Mouse (Mus musculus): ENCODE measurements around the gene Cox7a1. TPM values are rescaled to one million over a fixed set of nuclear protein-coding genes. Genes with fewer than 3 reads are reported as not detected.
A peak's percentile ranks its signal among the peaks of the same experiment; 100 is the strongest.

Cox7a1 gene
- polyA plus RNA-seq, 1 experiment = 5.2 TPM

DNA sequence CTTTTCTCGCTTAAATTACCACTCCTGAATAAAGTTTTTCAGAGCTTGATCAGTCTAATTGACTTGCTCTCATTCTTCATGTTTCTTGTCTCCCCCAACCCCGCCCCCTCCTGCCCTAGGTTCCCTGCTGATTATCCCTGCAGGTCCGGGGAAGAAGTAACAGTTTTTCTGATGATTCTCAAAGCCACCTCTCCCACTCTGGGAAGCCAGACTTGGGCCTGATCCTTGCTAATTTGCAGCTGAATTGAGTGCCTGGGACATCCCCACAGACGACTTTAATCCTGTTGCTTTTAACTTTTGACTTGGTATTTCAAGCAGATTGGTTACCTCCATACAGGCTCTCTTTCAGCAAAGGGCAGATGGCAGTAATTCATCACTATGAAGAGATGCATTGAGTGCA is 27.1 kb downstream of the Cox7a1 start:
- Histone ChIP-seq H3K4me1 (ENCODE audit: control insufficient read depth, insufficient read depth, low read length) (no peaks in the 10 kb centered on the region), H3K36me3 (ENCODE audit: control insufficient read depth, insufficient read depth, low read length) (no peaks in the 10 kb centered on the region), H3K27ac (ENCODE audit: control insufficient read depth, insufficient read depth, low read depth, low read length) (peak overlapping the region; percentile 32; the same call in 1 of the 2 replicates), H3K4me3 (ENCODE audit: control insufficient read depth, low read depth, low read length) (no peak overlapping the region), H3K27me3 (ENCODE audit: control insufficient read depth, insufficient read depth, low read length) (no peaks in the 10 kb centered on the region)
- TF ChIP-seq POLR2A (IDR thresholded peaks at IDR 0.05; ENCODE audit: control insufficient read depth, low read depth, low read length) (no peak), CTCF (IDR thresholded peaks at IDR 0.05; ENCODE audit: control insufficient read depth, insufficient read depth, insufficient replicate concordance, low read depth, low read length) (no peak)

DNA sequence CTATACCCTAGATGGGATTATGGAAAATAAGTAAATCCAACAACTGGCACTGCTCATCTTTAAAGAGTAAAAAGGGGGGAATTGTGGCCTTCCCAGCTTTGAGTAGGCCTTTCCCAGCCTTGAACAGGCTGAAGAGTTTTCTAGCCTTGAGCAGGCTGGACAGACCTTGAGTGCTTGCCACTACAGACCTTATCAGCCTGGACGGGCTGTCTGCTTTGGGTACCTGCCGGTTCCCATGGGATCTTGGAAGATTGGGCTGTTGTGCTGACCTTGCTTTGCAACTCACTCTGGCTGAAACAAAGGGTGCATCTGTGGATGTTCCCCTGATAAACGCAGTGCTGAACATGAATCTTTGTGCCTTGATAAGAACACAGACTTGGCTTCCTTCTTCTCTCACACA is 29.9 kb downstream of the Cox7a1 start:
- no peak for TF ChIP-seq POLR2A (IDR thresholded peaks at IDR 0.05; ENCODE audit: control insufficient read depth, low read depth, low read length)
- no peak for TF ChIP-seq CTCF (IDR thresholded peaks at IDR 0.05; ENCODE audit: control insufficient read depth, insufficient read depth, insufficient replicate concordance, low read depth, low read length)
- H3K27ac ChIP-seq (ENCODE audit: control insufficient read depth, insufficient read depth, low read depth, low read length) = no peak overlapping the region; the same call in none of the 2 replicates
- peaks cover 6% of the 10 kb centered on the region for H3K4me1 ChIP-seq (ENCODE audit: control insufficient read depth, insufficient read depth, low read length)
- H3K4me3 ChIP-seq (ENCODE audit: control insufficient read depth, low read depth, low read length) = no peak overlapping the region
- H3K36me3 ChIP-seq (ENCODE audit: control insufficient read depth, insufficient read depth, low read length) = no peaks in the 10 kb centered on the region
- no peaks in the 10 kb centered on the region for H3K27me3 ChIP-seq (ENCODE audit: control insufficient read depth, insufficient read depth, low read length)

DNA sequence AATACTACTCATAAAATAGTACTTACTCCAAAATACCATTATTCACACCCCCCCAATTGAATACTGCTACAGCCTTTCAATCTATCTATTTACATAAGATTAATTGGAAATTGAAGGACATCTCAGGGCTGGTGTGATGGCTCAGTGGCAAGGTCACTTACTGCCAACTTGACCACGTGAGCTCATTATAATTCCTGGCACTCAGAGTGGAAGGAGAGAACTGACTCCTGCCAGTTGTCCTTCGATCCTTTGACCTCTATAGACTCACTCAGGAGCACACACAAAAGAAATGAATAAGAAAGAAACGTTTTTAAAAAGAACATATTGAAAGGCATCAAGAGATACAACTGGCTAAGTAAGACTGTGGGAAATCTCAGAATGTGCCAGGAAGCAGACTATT is 31.9 kb downstream of the Cox7a1 start:
- Histone ChIP-seq H3K36me3 (ENCODE audit: control insufficient read depth, insufficient read depth, low read length) (no peaks in the 10 kb centered on the region), H3K4me3 (ENCODE audit: control insufficient read depth, low read depth, low read length) (no peak overlapping the region), H3K4me1 (ENCODE audit: control insufficient read depth, insufficient read depth, low read length) (peaks cover 14% of the 10 kb centered on the region), H3K27me3 (ENCODE audit: control insufficient read depth, insufficient read depth, low read length) (no peaks in the 10 kb centered on the region), H3K27ac (ENCODE audit: control insufficient read depth, insufficient read depth, low read depth, low read length) (no peak overlapping the region)
- TF ChIP-seq CTCF (IDR thresholded peaks at IDR 0.05; ENCODE audit: control insufficient read depth, insufficient read depth, insufficient replicate concordance, low read depth, low read length) (no peak), POLR2A (IDR thresholded peaks at IDR 0.05; ENCODE audit: control insufficient read depth, low read depth, low read length) (no peak)

DNA sequence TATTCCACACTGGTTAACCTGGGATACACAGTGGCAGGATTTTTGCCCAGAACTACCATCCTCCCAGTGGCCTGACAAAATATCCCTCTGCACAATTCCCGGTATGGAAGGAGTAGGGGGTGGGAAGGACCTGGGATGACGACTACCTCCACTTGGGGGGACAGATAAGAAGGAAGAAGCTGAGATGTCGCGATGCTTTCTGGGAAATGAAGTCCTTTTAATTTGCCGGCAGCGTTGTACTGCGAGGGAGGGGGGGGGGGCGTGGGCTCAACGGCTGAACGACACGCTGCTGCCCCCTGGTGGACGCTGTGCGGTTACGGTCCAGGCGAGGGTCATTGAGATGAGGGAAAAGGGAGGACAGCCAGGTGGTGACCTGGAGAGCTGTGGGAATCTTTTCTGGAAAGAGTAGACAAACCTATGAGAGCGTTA is 32.8 kb downstream of the Cox7a1 start:
- H3K27ac ChIP-seq (ENCODE audit: control insufficient read depth, insufficient read depth, low read depth, low read length) = peak overlapping the region; percentile 74
- H3K27me3 ChIP-seq (ENCODE audit: control insufficient read depth, insufficient read depth, low read length) = no peaks in the 10 kb centered on the region
- H3K36me3 ChIP-seq (ENCODE audit: control insufficient read depth, insufficient read depth, low read length) = no peaks in the 10 kb centered on the region
- H3K4me1 ChIP-seq (ENCODE audit: control insufficient read depth, insufficient read depth, low read length) = peaks cover 14% of the 10 kb centered on the region
- peak; percentile 96 for TF ChIP-seq CTCF (IDR thresholded peaks at IDR 0.05; ENCODE audit: control insufficient read depth, insufficient read depth, insufficient replicate concordance, low read depth, low read length)
- TF ChIP-seq POLR2A (IDR thresholded peaks at IDR 0.05; ENCODE audit: control insufficient read depth, low read depth, low read length) = no peak; the same call in 1 of the 2 replicates
- H3K4me3 ChIP-seq (ENCODE audit: control insufficient read depth, low read depth, low read length) = peak overlapping the region; percentile 89

DNA sequence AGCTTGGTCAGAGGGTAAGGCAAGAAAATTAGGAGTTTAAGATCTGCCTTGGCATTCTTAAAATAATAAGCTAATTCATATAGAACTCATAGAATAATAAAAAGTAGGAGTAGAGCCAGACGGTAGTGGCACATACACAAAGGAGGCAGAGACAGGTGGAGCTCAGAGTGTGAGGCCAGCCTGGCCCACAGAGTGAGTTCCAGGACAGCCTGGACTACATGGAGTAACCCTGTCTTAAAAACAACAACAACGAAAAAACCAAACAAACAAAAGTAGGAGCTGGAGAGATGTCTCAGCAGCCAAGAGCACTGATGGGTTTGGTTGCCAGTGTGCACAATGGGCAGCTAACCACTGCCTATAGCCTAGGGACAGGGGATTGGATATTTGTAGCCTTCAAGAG is 33.3 kb downstream of the Cox7a1 start:
- H3K4me3 ChIP-seq (ENCODE audit: control insufficient read depth, low read depth, low read length) = peak overlapping the region; percentile 5
- peaks cover 14% of the 10 kb centered on the region for H3K4me1 ChIP-seq (ENCODE audit: control insufficient read depth, insufficient read depth, low read length)
- TF ChIP-seq CTCF (IDR thresholded peaks at IDR 0.05; ENCODE audit: control insufficient read depth, insufficient read depth, insufficient replicate concordance, low read depth, low read length) = no peak
- TF ChIP-seq POLR2A (IDR thresholded peaks at IDR 0.05; ENCODE audit: control insufficient read depth, low read depth, low read length) = no peak
- H3K27ac ChIP-seq (ENCODE audit: control insufficient read depth, insufficient read depth, low read depth, low read length) = no peak overlapping the region
- H3K27me3 ChIP-seq (ENCODE audit: control insufficient read depth, insufficient read depth, low read length) = no peaks in the 10 kb centered on the region
- no peaks in the 10 kb centered on the region for H3K36me3 ChIP-seq (ENCODE audit: control insufficient read depth, insufficient read depth, low read length)

DNA sequence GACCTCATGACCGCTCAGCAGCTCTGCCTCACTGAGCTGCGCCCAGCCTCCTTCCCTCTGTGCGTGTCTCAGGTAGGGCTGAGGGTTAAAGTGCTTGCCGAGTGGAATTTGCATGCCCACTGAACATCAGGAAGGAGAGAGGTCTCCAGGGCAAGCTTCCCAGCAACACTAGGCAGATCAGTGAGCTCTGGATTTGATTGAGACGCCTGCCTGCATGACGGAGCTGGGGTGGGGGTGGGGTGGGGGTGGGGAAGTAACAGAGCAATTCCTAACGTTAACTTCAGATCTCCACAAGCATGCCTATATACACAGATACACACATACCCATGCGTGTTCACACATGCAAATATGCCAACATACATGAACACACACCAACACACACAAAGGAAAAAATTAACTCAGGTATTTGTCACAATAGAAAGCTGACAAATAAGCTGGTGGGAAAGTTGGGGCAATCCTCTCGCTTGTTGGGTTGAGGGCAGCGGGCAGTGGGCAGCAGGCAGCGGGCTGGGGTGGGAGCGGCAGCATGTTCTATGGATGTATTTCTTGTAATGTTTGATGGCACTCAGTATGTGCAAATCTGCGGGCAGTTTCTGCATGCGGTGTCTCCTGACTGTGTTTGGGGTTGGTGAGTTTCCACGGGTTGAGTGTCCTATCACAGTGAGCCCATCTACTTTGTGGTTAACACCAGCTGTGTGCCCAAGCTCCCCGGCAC is 35.5 kb downstream of the Cox7a1 start:
- TF ChIP-seq CTCF (IDR thresholded peaks at IDR 0.05; ENCODE audit: control insufficient read depth, insufficient read depth, insufficient replicate concordance, low read depth, low read length) (no peak), POLR2A (IDR thresholded peaks at IDR 0.05; ENCODE audit: control insufficient read depth, low read depth, low read length) (no peak)
- Histone ChIP-seq H3K4me3 (ENCODE audit: control insufficient read depth, low read depth, low read length) (peak overlapping the region; percentile 65), H3K4me1 (ENCODE audit: control insufficient read depth, insufficient read depth, low read length) (peaks cover 14% of the 10 kb centered on the region), H3K36me3 (ENCODE audit: control insufficient read depth, insufficient read depth, low read length) (no peaks in the 10 kb centered on the region; the same call in 1 of the 2 replicates), H3K27me3 (ENCODE audit: control insufficient read depth, insufficient read depth, low read length) (no peaks in the 10 kb centered on the region), H3K27ac (ENCODE audit: control insufficient read depth, insufficient read depth, low read depth, low read length) (peak overlapping the region; percentile 85)

DNA sequence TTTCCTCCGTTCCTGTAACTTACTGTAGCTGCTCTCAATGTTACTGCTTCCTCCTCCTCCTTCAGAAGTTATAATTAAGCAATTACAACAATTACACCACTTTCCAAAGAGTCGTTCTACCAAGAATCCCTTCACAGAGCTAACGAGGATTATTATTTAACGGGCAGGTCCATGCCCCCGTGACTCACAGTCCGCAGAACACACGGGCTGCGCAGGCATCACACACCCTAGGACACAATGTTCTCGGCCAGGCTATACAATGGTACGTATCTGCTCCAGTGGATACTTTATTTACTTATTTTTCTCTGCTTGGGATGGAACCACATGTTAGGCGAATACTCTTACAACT is 36.0 kb downstream of the Cox7a1 start:
- TF ChIP-seq POLR2A (IDR thresholded peaks at IDR 0.05; ENCODE audit: control insufficient read depth, low read depth, low read length) (no peak), CTCF (IDR thresholded peaks at IDR 0.05; ENCODE audit: control insufficient read depth, insufficient read depth, insufficient replicate concordance, low read depth, low read length) (no peak)
- Histone ChIP-seq H3K36me3 (ENCODE audit: control insufficient read depth, insufficient read depth, low read length) (no peaks in the 10 kb centered on the region; the same call in 1 of the 2 replicates), H3K27me3 (ENCODE audit: control insufficient read depth, insufficient read depth, low read length) (no peaks in the 10 kb centered on the region), H3K27ac (ENCODE audit: control insufficient read depth, insufficient read depth, low read depth, low read length) (peak overlapping the region; percentile 85; the same call in 1 of the 2 replicates), H3K4me1 (ENCODE audit: control insufficient read depth, insufficient read depth, low read length) (peaks cover 14% of the 10 kb centered on the region), H3K4me3 (ENCODE audit: control insufficient read depth, low read depth, low read length) (peak overlapping the region; percentile 65)

Data from testis, adult 2 months (tissue).